Mouse (Mus musculus): ENCODE measurements around the gene Cdk1. TPM values are rescaled to one million over a fixed set of nuclear protein-coding genes. Genes with fewer than 3 reads are reported as not detected.

Gene Cdk1
- polyA plus RNA-seq, 1 experiment from 2014 or later: 370 TPM

- H3K4me3 ChIP-seq (ENCODE audit: low read depth, low read length): no peak overlapping the region
- no peak overlapping the region for H3K27ac ChIP-seq (ENCODE audit: low read depth, low read length)
- no peak overlapping the region for H3K9ac ChIP-seq (ENCODE audit: low read length)
- no peaks in the 10 kb centered on the region for H3K9me3 ChIP-seq (ENCODE audit: control insufficient read depth, low read length)
- 65% methylated on average over 7 of the region's 7 CpGs for WGBS
- no peaks in the 10 kb centered on the region for H3K4me1 ChIP-seq (ENCODE audit: control insufficient read depth, insufficient read depth, low read length)
- no peaks in the 10 kb centered on the region for H3K27me3 ChIP-seq (ENCODE audit: control insufficient read depth, insufficient read depth, low read length)
- DNase-seq (ENCODE audit: low spot score): no peak
- peaks cover 11% of the 10 kb centered on the region for H3K36me3 ChIP-seq (ENCODE audit: control insufficient read depth, insufficient read depth, low read length)
- no peak for ATAC-seq (ENCODE audit: insufficient read depth, low FRiP score, low TSS enrichment)
- no peak overlapping the region for H3K4me2 ChIP-seq (ENCODE audit: low read depth)
Observed at GRCm38 (mm10) chr10:69335195-69335536, 17.6 kb downstream of the Cdk1 start.

- H3K9me3 ChIP-seq (ENCODE audit: control insufficient read depth, low read length): no peaks in the 10 kb centered on the region
- H3K4me2 ChIP-seq (ENCODE audit: low read depth): no peak overlapping the region
- no peak overlapping the region for H3K27ac ChIP-seq (ENCODE audit: low read depth, low read length)
- H3K9ac ChIP-seq (ENCODE audit: low read length): no peak overlapping the region
- no peak overlapping the region for H3K4me3 ChIP-seq (ENCODE audit: low read depth, low read length)
- no peaks in the 10 kb centered on the region for H3K27me3 ChIP-seq (ENCODE audit: control insufficient read depth, insufficient read depth, low read length)
- peaks cover 8% of the 10 kb centered on the region; the same call in 1 of the 2 replicates for H3K36me3 ChIP-seq (ENCODE audit: control insufficient read depth, insufficient read depth, low read length)
- 81% methylated on average over 16 of the region's 16 CpGs for WGBS
- DNase-seq (ENCODE audit: low spot score) (no peak), ATAC-seq (ENCODE audit: insufficient read depth, low FRiP score, low TSS enrichment) (no peak)
- H3K4me1 ChIP-seq (ENCODE audit: control insufficient read depth, insufficient read depth, low read length): no peaks in the 10 kb centered on the region
Observed at GRCm38 (mm10) chr10:69334271-69335194, 18.2 kb downstream of the Cdk1 start.

DNA sequence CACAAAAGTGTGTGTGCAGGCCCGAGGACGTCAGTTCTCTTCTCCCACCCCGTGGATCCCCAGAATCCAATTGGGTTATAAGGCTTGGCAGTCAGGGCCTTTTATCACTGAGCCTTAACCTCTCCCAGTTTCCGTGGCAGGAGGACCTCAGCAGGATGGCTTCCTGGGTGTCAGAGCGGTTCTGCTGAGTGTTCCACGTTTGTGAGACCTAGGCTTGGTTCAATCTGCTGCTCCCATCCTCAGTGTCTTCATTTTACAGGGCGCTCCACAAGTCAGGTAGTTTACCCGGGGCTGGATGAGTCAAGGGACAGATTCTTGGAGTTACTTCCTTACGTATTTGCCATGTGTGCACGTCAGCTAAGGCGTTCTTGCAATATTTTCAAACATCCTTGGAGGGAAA, 19.5 kb downstream of the Cdk1 start:
- no peak overlapping the region for H3K9ac ChIP-seq (ENCODE audit: low read length)

DNA sequence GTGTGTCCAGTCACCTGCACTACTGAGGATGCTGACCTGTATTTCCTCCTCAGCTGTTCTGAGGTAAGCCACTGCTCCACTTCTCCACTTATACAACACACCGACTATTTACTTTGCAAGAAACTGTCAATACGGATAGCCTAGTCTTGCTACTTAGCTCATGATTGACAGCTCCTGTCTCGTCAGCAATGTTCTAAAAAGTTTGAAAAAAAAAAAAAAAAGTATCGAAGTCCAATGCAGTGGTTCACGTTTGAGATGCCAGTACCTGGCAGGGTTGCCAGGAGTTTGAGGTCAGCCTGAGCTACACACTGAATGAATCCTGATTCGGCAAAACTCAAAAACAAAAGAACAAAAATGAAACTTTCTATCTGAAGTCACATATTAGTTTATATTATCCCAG, 21.5 kb downstream of the Cdk1 start:
- no peak overlapping the region for H3K4me2 ChIP-seq (ENCODE audit: low read depth)
- DNase-seq (ENCODE audit: low spot score) (no peak), ATAC-seq (ENCODE audit: insufficient read depth, low FRiP score, low TSS enrichment) (no peak)
- H3K9ac ChIP-seq (ENCODE audit: low read length): no peak overlapping the region
- peaks cover under 1% of the 10 kb centered on the region; the same call in 1 of the 2 replicates for H3K36me3 ChIP-seq (ENCODE audit: control insufficient read depth, insufficient read depth, low read length)
- no peak overlapping the region for H3K27ac ChIP-seq (ENCODE audit: low read depth, low read length)
- H3K4me1 ChIP-seq (ENCODE audit: control insufficient read depth, insufficient read depth, low read length): no peaks in the 10 kb centered on the region
- no peak overlapping the region for H3K4me3 ChIP-seq (ENCODE audit: low read depth, low read length)
- WGBS: 92% methylated on average over 6 of the region's 6 CpGs
- no peaks in the 10 kb centered on the region for H3K9me3 ChIP-seq (ENCODE audit: control insufficient read depth, low read length)
- no peaks in the 10 kb centered on the region for H3K27me3 ChIP-seq (ENCODE audit: control insufficient read depth, insufficient read depth, low read length)

More for the DNA sequence above, 19.5 kb downstream of the Cdk1 start:
- Histone ChIP-seq H3K27ac (ENCODE audit: low read depth, low read length) (no peak overlapping the region), H3K36me3 (ENCODE audit: control insufficient read depth, insufficient read depth, low read length) (peaks cover 6% of the 10 kb centered on the region; the same call in 1 of the 2 replicates), H3K4me2 (ENCODE audit: low read depth) (no peak overlapping the region), H3K4me3 (ENCODE audit: low read depth, low read length) (no peak overlapping the region), H3K4me1 (ENCODE audit: control insufficient read depth, insufficient read depth, low read length) (no peaks in the 10 kb centered on the region), H3K9me3 (ENCODE audit: control insufficient read depth, low read length) (no peaks in the 10 kb centered on the region), H3K27me3 (ENCODE audit: control insufficient read depth, insufficient read depth, low read length) (no peaks in the 10 kb centered on the region)
- ATAC-seq (ENCODE audit: insufficient read depth, low FRiP score, low TSS enrichment) (no peak), DNase-seq (ENCODE audit: low spot score) (no peak)
- WGBS: 90% methylated on average over 11 of the region's 11 CpGs

DNA sequence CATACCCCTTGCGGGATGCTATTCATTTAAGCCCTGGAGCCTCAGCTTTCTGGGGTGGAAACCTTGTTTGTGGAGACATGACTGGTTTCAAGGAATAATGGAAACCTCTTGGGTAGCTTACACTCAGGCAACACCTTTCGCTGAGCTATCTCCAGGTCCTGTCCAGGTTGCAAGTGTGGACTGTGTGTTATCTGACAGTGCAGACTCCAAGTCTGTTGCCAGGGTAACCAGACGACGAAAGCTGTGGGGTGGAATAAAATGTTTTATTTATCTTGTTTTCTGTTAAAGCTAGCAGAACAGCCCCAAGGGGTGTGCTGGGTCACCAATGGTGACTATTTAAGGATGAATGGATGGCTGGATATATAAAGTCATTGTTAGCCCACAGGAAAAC, 24.1 kb downstream of the Cdk1 start:
- DNase-seq (ENCODE audit: low spot score): no peak
- no peak for ATAC-seq (ENCODE audit: insufficient read depth, low FRiP score, low TSS enrichment)
- Histone ChIP-seq H3K27ac (ENCODE audit: low read depth, low read length) (no peak overlapping the region), H3K36me3 (ENCODE audit: control insufficient read depth, insufficient read depth, low read length) (no peaks in the 10 kb centered on the region), H3K4me2 (ENCODE audit: low read depth) (no peak overlapping the region), H3K4me1 (ENCODE audit: control insufficient read depth, insufficient read depth, low read length) (no peaks in the 10 kb centered on the region), H3K9ac (ENCODE audit: low read length) (no peak overlapping the region), H3K9me3 (ENCODE audit: control insufficient read depth, low read length) (no peaks in the 10 kb centered on the region), H3K4me3 (ENCODE audit: low read depth, low read length) (no peak overlapping the region), H3K27me3 (ENCODE audit: control insufficient read depth, insufficient read depth, low read length) (no peaks in the 10 kb centered on the region)
- 80% methylated on average over 4 of the region's 4 CpGs for WGBS

- Histone ChIP-seq H3K27ac (ENCODE audit: low read depth, low read length) (no peak overlapping the region), H3K9me3 (ENCODE audit: control insufficient read depth, low read length) (no peaks in the 10 kb centered on the region), H3K4me3 (ENCODE audit: low read depth, low read length) (no peak overlapping the region), H3K27me3 (ENCODE audit: control insufficient read depth, insufficient read depth, low read length) (no peaks in the 10 kb centered on the region), H3K36me3 (ENCODE audit: control insufficient read depth, insufficient read depth, low read length) (no peaks in the 10 kb centered on the region), H3K4me1 (ENCODE audit: control insufficient read depth, insufficient read depth, low read length) (no peaks in the 10 kb centered on the region), H3K9ac (ENCODE audit: low read length) (no peak overlapping the region), H3K4me2 (ENCODE audit: low read depth) (no peak overlapping the region)
- 93% methylated on average over 12 of the region's 12 CpGs for WGBS
- DNase-seq (ENCODE audit: low spot score) (no peak), ATAC-seq (ENCODE audit: insufficient read depth, low FRiP score, low TSS enrichment) (no peak)
Observed at GRCm38 (mm10) chr10:69328029-69328655, 24.6 kb downstream of the Cdk1 start.

DNA sequence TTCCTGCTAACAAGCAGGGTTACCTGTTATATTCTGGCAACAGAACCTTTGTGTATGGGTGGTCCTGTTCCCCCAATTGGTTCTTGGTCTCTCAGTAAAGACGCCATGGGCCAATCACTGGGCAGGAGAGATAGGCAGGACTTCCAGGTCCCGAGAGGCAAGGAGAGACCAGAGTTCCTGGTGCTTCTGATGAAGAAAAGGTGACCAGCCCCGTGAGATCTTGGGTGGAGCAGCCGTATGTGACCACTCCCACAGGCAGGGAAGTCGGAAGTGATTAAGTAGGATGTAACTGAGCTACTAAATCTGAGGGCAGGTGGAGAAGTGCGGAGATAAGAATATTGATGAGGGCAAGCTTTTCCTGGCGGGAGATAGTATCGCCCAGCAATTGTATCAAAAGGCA, 25.4 kb downstream of the Cdk1 start:
- no peak for DNase-seq (ENCODE audit: low spot score)
- no peak overlapping the region for H3K4me3 ChIP-seq (ENCODE audit: low read depth, low read length)
- 72% methylated on average over 8 of the region's 8 CpGs for WGBS

DNA sequence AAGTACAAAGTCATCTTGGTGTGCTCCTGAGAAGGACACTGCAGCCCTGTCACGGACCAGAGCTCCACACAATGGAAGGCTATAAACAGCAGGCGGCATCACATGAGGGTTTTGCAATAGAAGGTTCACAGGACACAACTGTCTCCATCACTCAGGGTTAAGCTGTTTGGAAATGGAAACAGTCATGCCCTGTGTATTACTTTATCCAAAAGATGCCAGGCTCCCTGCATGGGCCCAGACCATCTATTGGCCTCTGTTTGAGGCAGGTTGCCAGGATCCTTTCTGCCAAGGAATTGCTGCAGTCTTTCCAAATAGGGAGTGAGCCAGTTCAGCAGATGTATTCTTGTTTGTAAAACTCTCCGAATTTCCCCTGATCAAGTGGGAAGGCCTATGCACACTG, 26.3 kb downstream of the Cdk1 start:
- DNase-seq (ENCODE audit: low spot score) (no peak), ATAC-seq (ENCODE audit: insufficient read depth, low FRiP score, low TSS enrichment) (no peak)
- H3K9me3 ChIP-seq (ENCODE audit: control insufficient read depth, low read length): no peaks in the 10 kb centered on the region
- no peak overlapping the region for H3K4me3 ChIP-seq (ENCODE audit: low read depth, low read length)
- no peak overlapping the region for H3K9ac ChIP-seq (ENCODE audit: low read length)
- H3K27ac ChIP-seq (ENCODE audit: low read depth, low read length): no peak overlapping the region
- no peak overlapping the region for H3K4me2 ChIP-seq (ENCODE audit: low read depth)
- H3K4me1 ChIP-seq (ENCODE audit: control insufficient read depth, insufficient read depth, low read length): no peaks in the 10 kb centered on the region
- H3K36me3 ChIP-seq (ENCODE audit: control insufficient read depth, insufficient read depth, low read length): no peaks in the 10 kb centered on the region
- no peaks in the 10 kb centered on the region for H3K27me3 ChIP-seq (ENCODE audit: control insufficient read depth, insufficient read depth, low read length)
- 85% methylated on average over 3 of the region's 3 CpGs for WGBS

More for the DNA sequence above, 25.4 kb downstream of the Cdk1 start:
- no peaks in the 10 kb centered on the region for H3K9me3 ChIP-seq (ENCODE audit: control insufficient read depth, low read length)
- no peaks in the 10 kb centered on the region for H3K27me3 ChIP-seq (ENCODE audit: control insufficient read depth, insufficient read depth, low read length)
- no peaks in the 10 kb centered on the region for H3K36me3 ChIP-seq (ENCODE audit: control insufficient read depth, insufficient read depth, low read length)
- ATAC-seq (ENCODE audit: insufficient read depth, low FRiP score, low TSS enrichment): no peak
- H3K4me1 ChIP-seq (ENCODE audit: control insufficient read depth, insufficient read depth, low read length): no peaks in the 10 kb centered on the region
- no peak overlapping the region for H3K4me2 ChIP-seq (ENCODE audit: low read depth)
- no peak overlapping the region for H3K9ac ChIP-seq (ENCODE audit: low read length)
- H3K27ac ChIP-seq (ENCODE audit: low read depth, low read length): no peak overlapping the region

DNA sequence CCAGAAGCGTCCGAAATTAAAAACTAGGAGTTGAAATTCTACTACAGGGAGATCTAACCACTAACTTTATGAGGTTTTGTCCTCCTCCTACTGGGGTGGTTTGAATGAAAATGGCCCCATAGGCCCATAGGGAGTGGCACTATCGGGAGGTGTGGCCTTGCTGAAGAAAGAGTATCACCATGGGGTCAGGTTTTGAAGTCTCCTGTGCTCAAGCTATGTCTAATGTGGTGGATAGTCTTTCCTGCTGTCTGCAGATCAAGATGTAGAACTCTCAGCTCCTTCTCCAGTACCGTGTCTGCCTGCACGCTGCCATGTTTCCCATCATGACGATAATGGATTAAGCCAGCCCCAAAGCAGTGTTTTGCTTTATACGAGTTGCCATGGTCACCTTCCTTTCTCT, 27.9 kb downstream of the Cdk1 start:
- no peaks in the 10 kb centered on the region for H3K27me3 ChIP-seq (ENCODE audit: control insufficient read depth, insufficient read depth, low read length)
- H3K4me3 ChIP-seq (ENCODE audit: low read depth, low read length): no peak overlapping the region
- ATAC-seq (ENCODE audit: insufficient read depth, low FRiP score, low TSS enrichment) (no peak), DNase-seq (ENCODE audit: low spot score) (no peak)
- H3K4me1 ChIP-seq (ENCODE audit: control insufficient read depth, insufficient read depth, low read length): no peaks in the 10 kb centered on the region
- no peak overlapping the region for H3K9ac ChIP-seq (ENCODE audit: low read length)
- H3K36me3 ChIP-seq (ENCODE audit: control insufficient read depth, insufficient read depth, low read length): no peaks in the 10 kb centered on the region
- 90% methylated on average over 7 of the region's 7 CpGs for WGBS
- no peak overlapping the region for H3K27ac ChIP-seq (ENCODE audit: low read depth, low read length)
- H3K4me2 ChIP-seq (ENCODE audit: low read depth): no peak overlapping the region
- H3K9me3 ChIP-seq (ENCODE audit: control insufficient read depth, low read length): no peaks in the 10 kb centered on the region
